Mouse (Mus musculus) heart, adult 2 months (tissue): Measurements from ENCODE around the gene Lad1. TPM values are rescaled to one million over a fixed set of nuclear protein-coding genes. Genes with fewer than 3 reads are reported as not detected.

Source experiments
- DNase-seq, 2 experiments: peaks; one replicate each; pipeline ENCODE4 v3.0.0; 2021
- H3K27ac ChIP-seq: fragments of 200-600 bp; 2 replicates; pipeline ENCODE4 v1.8.1; 2022
- H3K27me3 ChIP-seq: fragments of 200-500 bp; 2 replicates; pipeline ENCODE4 v1.6.1; 2012; ENCODE audit warnings: mild to moderate bottlenecking, low read length, inconsistent platforms, mixed read lengths; ENCODE audit not compliant: control insufficient read depth, insufficient read depth
- H3K36me3 ChIP-seq: fragments of 200-500 bp; 2 replicates; pipeline ENCODE4 v1.6.1; 2012; ENCODE audit warnings: low read length, inconsistent platforms; ENCODE audit not compliant: control insufficient read depth, insufficient read depth
- H3K4me1 ChIP-seq: fragments of 200-500 bp; 2 replicates; pipeline ENCODE4 v1.6.1; 2011; ENCODE audit warnings: low read length; ENCODE audit not compliant: control insufficient read depth, insufficient read depth
- H3K4me3 ChIP-seq: fragments of 200-600 bp; 2 replicates; pipeline ENCODE4 v1.8.1; 2022
- H3K79me2 ChIP-seq: fragments of 200-500 bp; replicated peaks from 2 replicates; pipeline ENCODE4 v1.6.1; 2012; ENCODE audit warnings: mild to moderate bottlenecking, inconsistent platforms, low read length, moderate library complexity, mixed read lengths; ENCODE audit not compliant: control insufficient read depth, insufficient read depth
- H3K9ac ChIP-seq: fragments of 200-500 bp; 2 replicates; pipeline ENCODE4 v1.6.1; 2012; ENCODE audit warnings: low read depth, mild to moderate bottlenecking, control low read depth, inconsistent platforms, low read length, mixed read lengths
- CTCF ChIP-seq: fragments of 200-600 bp; IDR thresholded peaks from 2 replicates; pipeline ENCODE4 v1.8.1; 2022; ENCODE audit warnings: antibody characterized with exemption, mild to moderate bottlenecking, moderate library complexity
- EP300 ChIP-seq: fragments of 200-500 bp; IDR thresholded peaks from 2 replicates; pipeline ENCODE4 v1.6.1; 2011; ENCODE audit warnings: low read depth, low read length, control low read depth; ENCODE audit not compliant: insufficient read depth
- POLR2A ChIP-seq: fragments of 200-500 bp; IDR thresholded peaks from 2 replicates; pipeline ENCODE4 v1.6.1; 2011; ENCODE audit warnings: mild to moderate bottlenecking, low read depth, low read length, control low read depth; ENCODE audit not compliant: insufficient read depth
- WGBS: fragments of 180-500 bp; shearing (Covaris S2); methylation state at CpG from one replicate; pipeline ENCODE4 v1.1.7; 2018; 5-methylcytosine and 5-hydroxymethylcytosine counted together
- intact Hi-C: fragments of 180-260 bp; cut with DNase I; formaldehyde crosslinking; loops from one replicate; pipeline ENCODE4 v1.15.1; 2025
- polyA plus RNA-seq: library from polyadenylated mRNA; depleted of rRNA; stranded (reverse); fragments of >200 nt; gene quantifications from 2 replicates; pipeline ENCODE4 v1.2.3, GENCODE M21; 2012
- total RNA-seq, 2 experiments: library from RNA; stranded (reverse); gene quantifications; 2 replicates each; pipeline ENCODE4 v1.2.3; 2021

Gene Lad1
- total and polyA plus RNA-seq, 3 experiments = 7.2 to 16.2 (median 7.3) TPM

GRCm38 (mm10) chr1:135778780-135779535 is 39.4 kb upstream of the Lad1 start, which contains the start of gene Tnni1:
Gene Tnni1, plus strand, starts transcription at chr1:135779434.
- Histone ChIP-seq H3K9ac (no peak within 1 kb of the TSS), H3K4me1 (peaks cover 16% of the 10 kb centered on the region), H3K36me3 (no peaks in the 10 kb centered on the region), H3K79me2 (no peaks in the 10 kb centered on the region), H3K4me3 (no peak within 1 kb of the TSS), H3K27me3 (no peaks in the 10 kb centered on the region), H3K27ac (no peak within 1 kb of the TSS; the same call in none of the 2 replicates)
- DNase-seq = peak in 1 of 2 experiments; percentile 49
- 29% methylated on average over 22 of the region's 22 CpGs for WGBS
- TF ChIP-seq CTCF (no peak), EP300 (no peak), POLR2A (no peak)
- intact Hi-C loops = no loop called here

GRCm38 (mm10) chr1:135780649-135781048 is 37.7 kb upstream of the Lad1 start:
- no peak overlapping the region for H3K9ac ChIP-seq
- no peak for DNase-seq
- H3K79me2 ChIP-seq = no peaks in the 10 kb centered on the region
- no peaks in the 10 kb centered on the region for H3K36me3 ChIP-seq
- no peaks in the 10 kb centered on the region for H3K27me3 ChIP-seq
- H3K4me1 ChIP-seq = peaks cover 16% of the 10 kb centered on the region
- H3K4me3 ChIP-seq = no peak overlapping the region
- TF ChIP-seq POLR2A (no peak), CTCF (no peak)
- intact Hi-C loops = loop anchor here (1.0 kb wide), 2 partner anchors 27 to 61 kb away; no protein-coding TSS in a partner anchor
- WGBS = 75% methylated on average over 4 of the region's 4 CpGs
- no peak overlapping the region for H3K27ac ChIP-seq

- WGBS = 11% methylated on average over 13 of the region's 13 CpGs
- H3K27me3 ChIP-seq = no peaks in the 10 kb centered on the region
- H3K27ac ChIP-seq = no peak overlapping the region
- peaks cover 14% of the 10 kb centered on the region for H3K4me1 ChIP-seq
- H3K4me3 ChIP-seq = no peak overlapping the region
- intact Hi-C loops = loop anchor here (1.0 kb wide), 2 partner anchors 28 to 62 kb away; no protein-coding TSS in a partner anchor
- TF ChIP-seq POLR2A (no peak), EP300 (peak; percentile 93), CTCF (peak; percentile 89)
- no peak overlapping the region for H3K9ac ChIP-seq
- no peaks in the 10 kb centered on the region for H3K36me3 ChIP-seq
- no peaks in the 10 kb centered on the region for H3K79me2 ChIP-seq
- DNase-seq = peak; percentile 76 to 86
Observed at GRCm38 (mm10) chr1:135781220-135781619, 37.2 kb upstream of the Lad1 start.

GRCm38 (mm10) chr1:135782816-135783215 is 35.6 kb upstream of the Lad1 start:
- intact Hi-C loops = no loop called here

GRCm38 (mm10) chr1:135787799-135788198 is 30.6 kb upstream of the Lad1 start:
- 44% methylated on average over 3 of the region's 3 CpGs for WGBS
- peak; percentile 71 to 74 for DNase-seq
- Histone ChIP-seq H3K27me3 (no peaks in the 10 kb centered on the region), H3K9ac (no peak overlapping the region), H3K4me1 (peaks cover 6% of the 10 kb centered on the region), H3K79me2 (no peaks in the 10 kb centered on the region), H3K4me3 (no peak overlapping the region), H3K27ac (no peak overlapping the region), H3K36me3 (no peaks in the 10 kb centered on the region)
- intact Hi-C loops = no loop called here
- peak; percentile 76 for TF ChIP-seq CTCF
- TF ChIP-seq POLR2A = no peak

More at GRCm38 (mm10) chr1:135782816-135783215, 35.6 kb upstream of the Lad1 start:
- Histone ChIP-seq H3K4me1 (peaks cover 9% of the 10 kb centered on the region), H3K27me3 (no peaks in the 10 kb centered on the region), H3K9ac (no peak overlapping the region), H3K27ac (no peak overlapping the region), H3K79me2 (no peaks in the 10 kb centered on the region), H3K36me3 (no peaks in the 10 kb centered on the region), H3K4me3 (no peak overlapping the region)
- TF ChIP-seq POLR2A (no peak), CTCF (no peak), EP300 (no peak)
- WGBS = 50% methylated on average over 10 of the region's 10 CpGs
- no peak for DNase-seq

GRCm38 (mm10) chr1:135788708-135789107 is 29.7 kb upstream of the Lad1 start:
- Histone ChIP-seq H3K4me3 (no peak overlapping the region), H3K27ac (no peak overlapping the region), H3K36me3 (no peaks in the 10 kb centered on the region), H3K4me1 (peaks cover 4% of the 10 kb centered on the region; the same call in 1 of the 2 replicates), H3K9ac (no peak overlapping the region), H3K27me3 (no peaks in the 10 kb centered on the region), H3K79me2 (no peaks in the 10 kb centered on the region)
- peak; percentile 40 to 46 for DNase-seq
- WGBS = 8% methylated on average over 10 of the region's 10 CpGs
- TF ChIP-seq EP300 = no peak
- TF ChIP-seq CTCF = peak; percentile 64
- no peak for TF ChIP-seq POLR2A
- intact Hi-C loops = no loop called here
